Mouse (Mus musculus) neural tube, embryonic 12.5 days (tissue): Measurements from ENCODE around the gene Pi16. TPM values are rescaled to one million over a fixed set of nuclear protein-coding genes. Genes with fewer than 3 reads are reported as not detected.

Source experiments
- ATAC-seq: fragments of 200-750 bp; cut with Nextera tagmentation; 2 replicates; pipeline ENCODE4 v1.8.0; 2017; ENCODE audit warnings: low read depth, mild to moderate bottlenecking, moderate TSS enrichment, moderate library complexity; ENCODE audit not compliant: low FRiP score
- H3K27ac ChIP-seq: fragments of 300-500 bp; sonication (generic); 2 replicates; pipeline ENCODE4 v1.5.1; 2016
- H3K27me3 ChIP-seq: fragments of 300-500 bp; sonication (generic); replicated peaks from 2 replicates; pipeline ENCODE4 v1.6.1; 2016; ENCODE audit warnings: mild to moderate bottlenecking
- H3K36me3 ChIP-seq: fragments of 300-500 bp; sonication (generic); 2 replicates; pipeline ENCODE4 v1.6.1; 2016; ENCODE audit warnings: mild to moderate bottlenecking
- H3K4me1 ChIP-seq: fragments of 300-500 bp; sonication (generic); 2 replicates; pipeline ENCODE4 v1.6.1; 2016
- H3K4me2 ChIP-seq: fragments of 300-500 bp; sonication (generic); replicated peaks from 2 replicates; pipeline ENCODE4 v1.6.1; 2016; ENCODE audit warnings: mild to moderate bottlenecking
- H3K4me3 ChIP-seq: fragments of 300-500 bp; sonication (generic); 2 replicates; pipeline ENCODE4 v1.5.1; 2016
- H3K9ac ChIP-seq: fragments of 300-500 bp; sonication (generic); 2 replicates; pipeline ENCODE4 v1.6.1; 2016; ENCODE audit warnings: mild to moderate bottlenecking
- H3K9me3 ChIP-seq: fragments of 300-500 bp; sonication (generic); 2 replicates; pipeline ENCODE4 v1.6.1; 2016; ENCODE audit warnings: mild to moderate bottlenecking
- WGBS: fragments of 180-500 bp; shearing (Covaris S2); methylation state at CpG from one replicate; pipeline ENCODE4 v1.1.7; 2016; 5-methylcytosine and 5-hydroxymethylcytosine counted together
- polyA plus RNA-seq: library from polyadenylated mRNA; unstranded; fragments of >200 nt; fragmentation: Nextera tagmentation; extraction: Ambion mirVana; gene quantifications from 2 replicates; pipeline ENCODE4 v1.2.1, GENCODE M21; 2016

Pi16 gene
- polyA plus RNA-seq, 1 experiment from 2014 or later: 1.3 TPM

DNA sequence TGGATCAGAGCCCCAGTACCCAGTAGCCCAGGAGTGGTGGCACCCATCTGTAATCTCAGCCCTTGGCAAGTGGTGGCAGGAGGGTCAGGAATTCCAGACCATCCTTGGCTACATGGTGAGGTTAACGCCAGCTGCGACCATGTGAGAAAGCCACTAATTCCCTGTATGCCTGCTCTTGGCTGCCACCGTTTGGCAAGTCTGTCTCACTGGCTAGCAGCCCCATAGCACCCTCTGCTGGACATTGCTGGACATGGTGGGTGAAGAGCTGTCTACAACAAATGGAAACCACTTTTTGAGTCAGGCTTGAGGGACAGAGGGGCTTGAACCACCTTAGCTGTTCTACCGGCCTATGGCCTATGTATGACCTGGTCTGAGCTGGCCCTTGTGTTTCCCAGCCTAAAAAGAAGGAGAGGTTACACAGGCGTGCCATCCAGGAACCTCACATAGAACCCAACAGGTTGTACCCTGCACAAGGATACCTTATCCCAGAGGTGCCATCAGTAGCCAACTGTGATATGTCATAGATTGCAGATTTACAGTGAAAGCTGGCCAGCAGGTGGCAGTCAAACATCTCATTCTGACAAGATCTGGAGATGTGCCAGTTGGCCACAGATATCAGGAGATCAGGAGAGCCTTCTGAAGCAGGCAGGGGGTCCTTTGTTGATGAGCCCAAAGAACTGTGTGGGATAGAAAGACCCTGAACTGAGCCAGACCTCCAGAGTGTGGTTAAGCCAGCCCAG, 53.7 kb downstream of the Pi16 start:
- Histone ChIP-seq H3K36me3 (no peaks in the 10 kb centered on the region), H3K4me2 (0 out of 2 replicates have a peak overlapping the region, but pooled peaks have one; percentile 5), H3K4me1 (0 out of 2 replicates have a peak, but pooled peaks cover 3% of the 10 kb centered on the region), H3K27ac (no peak overlapping the region), H3K9me3 (no peaks in the 10 kb centered on the region), H3K27me3 (peaks cover 6% of the 10 kb centered on the region; the same call in 1 of the 2 replicates), H3K4me3 (no peak overlapping the region), H3K9ac (no peak overlapping the region)
- ATAC-seq: peak; percentile 71
- 6% methylated on average over 5 of the region's 5 CpGs for WGBS

- Histone ChIP-seq H3K27ac (no peak overlapping the region), H3K36me3 (no peaks in the 10 kb centered on the region), H3K27me3 (no peaks in the 10 kb centered on the region), H3K4me1 (0 out of 2 replicates have a peak, but pooled peaks cover under 1% of the 10 kb centered on the region), H3K4me3 (no peak overlapping the region), H3K9ac (no peak overlapping the region), H3K4me2 (no peak overlapping the region), H3K9me3 (no peaks in the 10 kb centered on the region)
- no peak for ATAC-seq
- 81% methylated on average over 10 of the region's 10 CpGs for WGBS
Measured at GRCm38 (mm10) chr17:29375871-29376270, 58.4 kb downstream of the Pi16 start.

- no peaks in the 10 kb centered on the region for H3K27me3 ChIP-seq
- no peak overlapping the region for H3K4me3 ChIP-seq
- no peaks in the 10 kb centered on the region for H3K9me3 ChIP-seq
- H3K4me2 ChIP-seq: no peak overlapping the region
- H3K9ac ChIP-seq: no peak overlapping the region
- no peaks in the 10 kb centered on the region for H3K4me1 ChIP-seq
- H3K27ac ChIP-seq: no peak overlapping the region
- ATAC-seq: no peak
- WGBS: 70% methylated on average over 8 of the region's 8 CpGs
- no peaks in the 10 kb centered on the region for H3K36me3 ChIP-seq
Measured at GRCm38 (mm10) chr17:29378056-29378455, 60.6 kb downstream of the Pi16 start.

Other genes starting within 250 kb of the Pi16 start
- gene Cdkn1a, start 226.7 kb upstream of the Pi16 start, polyA plus RNA-seq: 34.8 and 41.6 TPM in 2 replicates
- 0.30 and 0.42 TPM in 2 replicates for gene Rab44, start 203.5 kb upstream of the Pi16 start, polyA plus RNA-seq
- gene Cpne5, start 79.5 kb upstream of the Pi16 start, polyA plus RNA-seq: 7.0 and 7.7 TPM in 2 replicates
- gene Ppil1, start 53.5 kb upstream of the Pi16 start, polyA plus RNA-seq: 117 and 125 TPM in 2 replicates
- gene BC004004, start 48.9 kb upstream of the Pi16 start, polyA plus RNA-seq: 74.8 and 75.3 TPM in 2 replicates
- gene Mtch1, start 30.3 kb downstream of the Pi16 start, polyA plus RNA-seq: 468 and 479 TPM in 2 replicates
- 3.7 and 4.2 TPM in 2 replicates for gene Fgd2, start 43.2 kb downstream of the Pi16 start, polyA plus RNA-seq
- gene Pim1, start 173.1 kb downstream of the Pi16 start, polyA plus RNA-seq: 20.3 and 21.2 TPM in 2 replicates
- gene Gm17657, start 232.0 kb downstream of the Pi16 start, polyA plus RNA-seq: not detected in 2 replicates
- gene Tbc1d22b, start 232.1 kb downstream of the Pi16 start, polyA plus RNA-seq: 21.9 and 26.9 TPM in 2 replicates
- 1.2 and 2.5 TPM in 2 replicates for gene Tmem217, start 234.7 kb downstream of the Pi16 start, polyA plus RNA-seq